Mouse (Mus musculus) layer of hippocampus, postnatal 14 days (tissue): ENCODE measurements at regions not wholly inside any gene's neighbourhood (a gene's known extent, or its start where the extent isn't known, plus 50 kb on each side); places are given as distances from the start of the nearest gene placed in this dataset.

Experiments used
- DNase-seq, 2 experiments: peaks; one replicate each; pipeline ENCODE4 v3.0.0; 2021 to 2022; ENCODE audit warnings: low spot score in 2 of 2, mixed read lengths in 1 of 2

- DNase-seq: no peak
Measured at GRCm38 (mm10) chr4:47724331-47725004, 250.0 kb downstream of the Sec61b start.

GRCm38 (mm10) chr4:47725005-47725340, 250.5 kb downstream of the Sec61b start:
- DNase-seq: no peak

- DNase-seq: no peak
Measured at GRCm38 (mm10) chr4:47746498-47747190, 272.2 kb downstream of the Sec61b start.

- peak; percentile 20 to 22 for DNase-seq
Measured at GRCm38 (mm10) chr4:47772230-47772920, 272.6 kb upstream of the Nr4a3 start.

- DNase-seq: no peak
Measured at GRCm38 (mm10) chr4:47774664-47775063, 270.3 kb upstream of the Nr4a3 start.

GRCm38 (mm10) chr4:47781039-47781438, 263.9 kb upstream of the Nr4a3 start:
- DNase-seq: no peak

GRCm38 (mm10) chr4:47796977-47797376, 248.0 kb upstream of the Nr4a3 start:
- DNase-seq: no peak

- DNase-seq: no peak
Measured at GRCm38 (mm10) chr4:47799165-47799564, 245.8 kb upstream of the Nr4a3 start.

GRCm38 (mm10) chr4:47803111-47803510, 241.8 kb upstream of the Nr4a3 start:
- DNase-seq: no peak

- DNase-seq: no peak
Measured at GRCm38 (mm10) chr4:47807877-47808276, 237.1 kb upstream of the Nr4a3 start.

- DNase-seq: peak in 1 of 2 experiments; percentile 18
Measured at GRCm38 (mm10) chr4:47814030-47814429, 230.9 kb upstream of the Nr4a3 start.

- peak in 1 of 2 experiments; percentile 23 for DNase-seq
Measured at GRCm38 (mm10) chr4:47818371-47819159, 226.4 kb upstream of the Nr4a3 start.

- DNase-seq: no peak
Measured at GRCm38 (mm10) chr4:47820562-47820961, 224.4 kb upstream of the Nr4a3 start.

- DNase-seq: no peak
Measured at GRCm38 (mm10) chr4:47823299-47823698, 221.7 kb upstream of the Nr4a3 start.

GRCm38 (mm10) chr4:47824083-47824482, 220.9 kb upstream of the Nr4a3 start:
- peak in 1 of 2 experiments; percentile 38 for DNase-seq

GRCm38 (mm10) chr4:47832905-47833304, 212.0 kb upstream of the Nr4a3 start:
- no peak for DNase-seq

- no peak for DNase-seq
Measured at GRCm38 (mm10) chr4:47838411-47838810, 206.5 kb upstream of the Nr4a3 start.

- DNase-seq: no peak
Measured at GRCm38 (mm10) chr4:47842128-47842656, 202.8 kb upstream of the Nr4a3 start.

GRCm38 (mm10) chr4:47845239-47845638, 199.7 kb upstream of the Nr4a3 start:
- no peak for DNase-seq

GRCm38 (mm10) chr4:47846389-47847318, 198.3 kb upstream of the Nr4a3 start:
- DNase-seq: peak in 1 of 2 experiments; percentile 41
